Mouse (Mus musculus): ENCODE data around the gene Ulk1. TPM values are rescaled to one million over a fixed set of nuclear protein-coding genes. Genes with fewer than 3 reads are reported as not detected.
"Not testable (repeated sequence)": the region's sequence is repeated elsewhere in the genome, so short reads cannot be mapped to it uniquely, and the experiment has no call there.

Ulk1 gene
- polyA plus RNA-seq, 1 experiment from 2014 or later = 44.9 TPM

GRCm38 (mm10) chr5:110838016-110838415 lies 28.1 kb upstream of the Ulk1 start:
- not testable (repeated sequence) for H3K4me1 ChIP-seq (ENCODE audit: control insufficient read depth, insufficient read depth, low read length); H3K36me3 ChIP-seq (ENCODE audit: control insufficient read depth, insufficient read depth, low read length); H3K4me3 ChIP-seq (ENCODE audit: low read depth, low read length); H3K9ac ChIP-seq (ENCODE audit: low read length); H3K27me3 ChIP-seq (replicated peaks; ENCODE audit: control insufficient read depth, insufficient read depth, low read length); DNase-seq (ENCODE audit: low spot score); H3K9me3 ChIP-seq (replicated peaks; ENCODE audit: control insufficient read depth, low read length); ATAC-seq; H3K4me2 ChIP-seq (ENCODE audit: low read length); H3K27ac ChIP-seq (ENCODE audit: low read depth, low read length)
- WGBS = 94% methylated on average over 5 of the region's 5 CpGs

DNA sequence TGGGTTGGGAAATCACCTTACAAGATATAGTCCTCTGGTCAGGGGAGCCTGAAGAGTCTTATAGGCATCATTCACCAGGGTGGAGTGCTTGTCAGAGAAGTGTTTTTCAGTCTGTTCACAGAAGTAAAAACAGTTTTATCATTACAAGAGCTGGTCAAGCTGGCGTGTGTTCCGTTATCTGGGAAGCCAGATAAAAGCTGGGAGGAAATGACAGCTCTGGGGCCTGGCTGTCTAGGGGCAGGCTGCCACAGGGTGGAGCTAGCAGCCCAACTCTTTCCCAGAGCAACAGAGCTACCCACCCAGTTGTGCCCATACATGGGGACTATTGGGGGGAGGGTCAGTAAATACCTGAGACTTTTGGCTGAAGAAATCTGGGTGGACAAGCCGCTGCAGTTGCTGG lies 26.1 kb upstream of the Ulk1 start:
- Histone ChIP-seq H3K36me3 (ENCODE audit: control insufficient read depth, insufficient read depth, low read length) (0 out of 2 replicates have a peak, but pooled peaks cover 4% of the 10 kb centered on the region), H3K27me3 (replicated peaks; ENCODE audit: control insufficient read depth, insufficient read depth, low read length) (no peaks in the 10 kb centered on the region), H3K4me2 (ENCODE audit: low read length) (no peak overlapping the region), H3K9me3 (replicated peaks; ENCODE audit: control insufficient read depth, low read length) (no peaks in the 10 kb centered on the region), H3K4me3 (ENCODE audit: low read depth, low read length) (no peak overlapping the region), H3K4me1 (ENCODE audit: control insufficient read depth, insufficient read depth, low read length) (no peaks in the 10 kb centered on the region), H3K27ac (ENCODE audit: low read depth, low read length) (no peak overlapping the region), H3K9ac (ENCODE audit: low read length) (no peak overlapping the region)
- no peak for ATAC-seq
- peak; percentile 64 for DNase-seq (ENCODE audit: low spot score)
- 53% methylated on average over 3 of the region's 3 CpGs for WGBS

DNA sequence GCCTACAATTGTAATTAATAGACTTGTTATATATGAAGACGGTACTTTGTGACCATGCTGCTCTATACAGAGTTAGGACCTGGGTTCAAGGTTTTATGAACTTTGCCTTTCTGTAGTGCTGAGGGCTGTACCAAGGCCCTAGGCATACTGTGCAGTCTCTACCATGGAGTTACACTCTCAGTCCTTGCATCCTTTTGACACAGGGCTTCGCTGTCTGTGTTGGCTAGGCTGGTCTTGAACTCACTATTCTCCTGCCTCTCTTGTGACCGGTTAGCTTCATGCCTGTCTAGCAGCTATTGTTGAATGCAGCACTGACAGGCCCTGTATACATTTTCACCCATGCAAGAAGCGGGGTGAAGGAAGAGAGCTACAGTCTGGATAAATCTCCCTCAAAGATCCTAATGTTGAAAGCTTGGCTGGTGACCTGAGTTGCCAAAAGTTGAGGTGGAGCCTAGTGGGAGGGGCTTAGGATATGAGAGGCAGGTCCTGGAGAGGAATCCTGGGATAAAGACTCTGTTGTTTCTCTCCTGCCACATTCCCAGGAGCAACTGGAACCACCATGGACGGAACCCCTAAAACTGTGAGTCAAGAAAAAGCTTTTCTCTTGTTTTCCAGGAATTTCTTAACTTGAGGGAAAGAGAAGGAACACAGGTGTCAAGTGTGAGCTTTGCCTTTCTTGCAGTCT lies 21.3 kb upstream of the Ulk1 start:
- Histone ChIP-seq H3K9ac (ENCODE audit: low read length) (no peak overlapping the region), H3K4me3 (ENCODE audit: low read depth, low read length) (no peak overlapping the region), H3K4me2 (ENCODE audit: low read length) (no peak overlapping the region), H3K27ac (ENCODE audit: low read depth, low read length) (no peak overlapping the region), H3K36me3 (ENCODE audit: control insufficient read depth, insufficient read depth, low read length) (0 out of 2 replicates have a peak, but pooled peaks cover 4% of the 10 kb centered on the region), H3K27me3 (replicated peaks; ENCODE audit: control insufficient read depth, insufficient read depth, low read length) (no peaks in the 10 kb centered on the region), H3K9me3 (replicated peaks; ENCODE audit: control insufficient read depth, low read length) (no peaks in the 10 kb centered on the region), H3K4me1 (ENCODE audit: control insufficient read depth, insufficient read depth, low read length) (no peaks in the 10 kb centered on the region)
- ATAC-seq = no peak
- no peak for DNase-seq (ENCODE audit: low spot score)
- WGBS = 91% methylated on average over 5 of the region's 5 CpGs

DNA sequence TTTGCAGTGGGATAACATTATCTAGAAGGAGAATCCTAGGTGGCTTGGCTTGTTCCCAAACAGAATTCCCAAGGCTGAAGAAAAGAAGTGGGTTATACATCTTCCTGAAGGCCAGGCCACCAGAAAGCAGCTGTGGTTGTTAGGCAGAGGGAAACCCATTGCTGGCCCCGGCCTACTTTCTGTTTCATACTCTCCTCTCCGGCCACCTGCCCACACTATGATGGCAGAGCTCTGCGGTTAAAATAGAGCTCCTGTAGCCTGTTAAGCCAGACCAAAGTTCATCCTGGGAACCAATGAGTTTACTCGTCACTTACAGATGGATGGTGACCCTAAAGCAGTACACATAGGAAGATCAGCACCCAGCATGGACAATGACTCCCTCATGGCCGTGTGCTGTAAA lies 17.7 kb upstream of the Ulk1 start:
- ATAC-seq (no peak), DNase-seq (ENCODE audit: low spot score) (no peak)
- H3K4me2 ChIP-seq (ENCODE audit: low read length) = no peak overlapping the region
- H3K4me3 ChIP-seq (ENCODE audit: low read depth, low read length) = no peak overlapping the region
- no peaks in the 10 kb centered on the region for H3K4me1 ChIP-seq (ENCODE audit: control insufficient read depth, insufficient read depth, low read length)
- H3K9ac ChIP-seq (ENCODE audit: low read length) = no peak overlapping the region
- WGBS = 92% methylated on average over 5 of the region's 5 CpGs
- H3K27ac ChIP-seq (ENCODE audit: low read depth, low read length) = no peak overlapping the region
- H3K9me3 ChIP-seq (replicated peaks; ENCODE audit: control insufficient read depth, low read length) = no peaks in the 10 kb centered on the region
- no peaks in the 10 kb centered on the region for H3K27me3 ChIP-seq (replicated peaks; ENCODE audit: control insufficient read depth, insufficient read depth, low read length)
- H3K36me3 ChIP-seq (ENCODE audit: control insufficient read depth, insufficient read depth, low read length) = 0 out of 2 replicates have a peak, but pooled peaks cover 4% of the 10 kb centered on the region

DNA sequence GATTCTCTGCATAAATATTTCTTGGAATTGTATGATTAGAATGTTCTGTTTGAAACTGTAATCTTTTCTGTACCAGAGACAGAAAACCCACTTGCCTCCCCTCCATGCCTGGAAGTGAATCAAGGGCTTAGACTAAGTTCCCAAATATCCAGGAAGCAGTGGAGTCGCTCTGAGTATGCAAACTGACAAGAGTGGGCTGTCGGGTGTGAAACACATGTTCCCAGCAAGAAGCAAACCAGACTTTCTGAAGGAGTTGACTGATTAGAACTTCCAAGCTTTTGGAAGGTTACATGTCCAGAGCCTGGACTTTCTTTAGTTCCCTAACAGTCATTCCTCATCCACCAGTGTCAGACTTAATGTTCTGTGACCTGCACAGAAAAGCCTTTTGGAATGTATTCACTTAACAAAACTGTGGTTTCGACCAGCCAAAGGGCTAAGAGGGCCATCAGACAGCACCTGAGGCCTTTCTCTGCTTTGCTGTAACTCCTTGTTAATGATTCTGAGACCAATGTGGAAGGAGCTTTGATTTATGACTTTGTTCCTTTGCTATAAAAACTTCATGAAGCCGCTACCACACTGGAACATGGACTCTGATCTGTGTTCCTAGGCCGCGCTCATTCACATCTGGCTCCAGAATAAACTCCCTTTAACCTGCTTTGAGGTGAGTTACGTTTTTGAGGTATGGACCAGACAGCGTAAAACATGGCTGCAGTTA lies 17.0 kb upstream of the Ulk1 start:
- no peak overlapping the region for H3K4me3 ChIP-seq (ENCODE audit: low read depth, low read length)
- WGBS = 95% methylated on average over 8 of the region's 8 CpGs
- H3K9ac ChIP-seq (ENCODE audit: low read length) = no peak overlapping the region
- H3K27ac ChIP-seq (ENCODE audit: low read depth, low read length) = no peak overlapping the region
- H3K4me2 ChIP-seq (ENCODE audit: low read length) = no peak overlapping the region
- no peaks in the 10 kb centered on the region for H3K27me3 ChIP-seq (replicated peaks; ENCODE audit: control insufficient read depth, insufficient read depth, low read length)
- H3K36me3 ChIP-seq (ENCODE audit: control insufficient read depth, insufficient read depth, low read length) = 0 out of 2 replicates have a peak, but pooled peaks cover 4% of the 10 kb centered on the region
- no peak for ATAC-seq
- H3K9me3 ChIP-seq (replicated peaks; ENCODE audit: control insufficient read depth, low read length) = no peaks in the 10 kb centered on the region
- DNase-seq (ENCODE audit: low spot score) = no peak
- no peaks in the 10 kb centered on the region for H3K4me1 ChIP-seq (ENCODE audit: control insufficient read depth, insufficient read depth, low read length)

- H3K4me3 ChIP-seq (ENCODE audit: low read depth, low read length) = no peak overlapping the region
- H3K36me3 ChIP-seq (ENCODE audit: control insufficient read depth, insufficient read depth, low read length) = no peaks in the 10 kb centered on the region
- no peaks in the 10 kb centered on the region for H3K27me3 ChIP-seq (replicated peaks; ENCODE audit: control insufficient read depth, insufficient read depth, low read length)
- H3K27ac ChIP-seq (ENCODE audit: low read depth, low read length) = no peak overlapping the region
- H3K9me3 ChIP-seq (replicated peaks; ENCODE audit: control insufficient read depth, low read length) = no peaks in the 10 kb centered on the region
- no peak overlapping the region for H3K4me2 ChIP-seq (ENCODE audit: low read length)
- ATAC-seq (no peak), DNase-seq (ENCODE audit: low spot score) (no peak)
- WGBS = 90% methylated on average over 4 of the region's 4 CpGs
- no peaks in the 10 kb centered on the region for H3K4me1 ChIP-seq (ENCODE audit: control insufficient read depth, insufficient read depth, low read length)
- H3K9ac ChIP-seq (ENCODE audit: low read length) = no peak overlapping the region
Measured at GRCm38 (mm10) chr5:110824421-110824820, 14.5 kb upstream of the Ulk1 start.

GRCm38 (mm10) chr5:110808821-110809666 lies 853 bp downstream of the Ulk1 start:
- Histone ChIP-seq H3K27ac (ENCODE audit: low read depth, low read length) (peak overlapping the region; percentile 91), H3K4me2 (ENCODE audit: low read length) (peak overlapping the region; percentile 99), H3K4me3 (ENCODE audit: low read depth, low read length) (peak overlapping the region; percentile 93), H3K9ac (ENCODE audit: low read length) (peak overlapping the region; percentile 95), H3K36me3 (ENCODE audit: control insufficient read depth, insufficient read depth, low read length) (peaks cover 24% of the 10 kb centered on the region), H3K27me3 (replicated peaks; ENCODE audit: control insufficient read depth, insufficient read depth, low read length) (no peaks in the 10 kb centered on the region), H3K4me1 (ENCODE audit: control insufficient read depth, insufficient read depth, low read length) (peaks cover 19% of the 10 kb centered on the region), H3K9me3 (replicated peaks; ENCODE audit: control insufficient read depth, low read length) (no peaks in the 10 kb centered on the region)
- WGBS = under 1% methylated on average over 27 of the region's 27 CpGs
- DNase-seq (ENCODE audit: low spot score) (peak; percentile 28), ATAC-seq (no peak)

DNA sequence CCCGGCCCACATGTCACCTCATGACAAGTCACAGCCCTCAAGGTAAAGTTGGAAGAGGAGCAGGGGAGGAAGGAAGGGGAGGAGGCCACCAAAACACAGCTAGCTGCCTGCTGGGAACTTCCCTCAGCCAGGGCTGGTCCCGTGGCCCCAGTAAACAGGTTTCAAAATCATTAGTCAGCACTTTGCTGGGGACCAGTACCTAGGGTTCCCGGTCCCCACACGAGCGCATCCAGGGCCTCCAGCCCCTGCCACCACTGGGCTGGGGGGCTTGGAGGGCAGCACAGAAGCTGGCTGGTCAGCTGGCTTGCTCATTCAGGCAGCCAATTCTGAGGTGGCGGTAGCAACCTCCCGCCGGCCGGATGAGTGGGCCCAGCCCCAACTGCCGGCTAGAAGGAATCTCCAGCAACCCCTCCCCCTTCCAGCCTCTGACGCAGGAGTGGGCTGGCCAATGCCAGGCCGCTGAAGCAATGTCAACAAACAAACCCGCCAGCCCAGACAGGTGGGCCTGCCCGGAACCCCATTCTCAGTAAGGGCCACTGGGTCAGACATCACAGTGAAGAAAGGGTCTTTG lies 1.8 kb downstream of the Ulk1 start:
- peak overlapping the region; percentile 93 for H3K4me3 ChIP-seq (ENCODE audit: low read depth, low read length)
- no peak overlapping the region for H3K27ac ChIP-seq (ENCODE audit: low read depth, low read length)
- peak overlapping the region; percentile 95 for H3K9ac ChIP-seq (ENCODE audit: low read length)
- 3% methylated on average over 14 of the region's 14 CpGs for WGBS
- H3K4me2 ChIP-seq (ENCODE audit: low read length) = peak overlapping the region; percentile 99
- peak; percentile 80 for DNase-seq (ENCODE audit: low spot score)
- H3K9me3 ChIP-seq (replicated peaks; ENCODE audit: control insufficient read depth, low read length) = no peaks in the 10 kb centered on the region
- peak; percentile 30; the same call in 1 of the 2 replicates for ATAC-seq
- H3K4me1 ChIP-seq (ENCODE audit: control insufficient read depth, insufficient read depth, low read length) = peaks cover 19% of the 10 kb centered on the region
- H3K27me3 ChIP-seq (replicated peaks; ENCODE audit: control insufficient read depth, insufficient read depth, low read length) = no peaks in the 10 kb centered on the region
- peaks cover 28% of the 10 kb centered on the region for H3K36me3 ChIP-seq (ENCODE audit: control insufficient read depth, insufficient read depth, low read length)
